Mouse (Mus musculus) lung, postnatal 0 days (tissue): Measurements from ENCODE around the gene Myh1. TPM values are rescaled to one million over a fixed set of nuclear protein-coding genes. Genes with fewer than 3 reads are reported as not detected.

Experiments used
- ATAC-seq: fragments of 200-750 bp; cut with Nextera tagmentation; 2 replicates; pipeline ENCODE4 v1.8.0; 2017; ENCODE audit warnings: moderate library complexity
- DNase-seq: peaks from one replicate; pipeline ENCODE4 v3.0.0-alpha.2; 2016; ENCODE audit warnings: low spot score
- H3K27ac ChIP-seq: fragments of 300-500 bp; sonication (generic); 2 replicates; pipeline ENCODE4 v1.5.1; 2014; ENCODE audit warnings: antibody characterized with exemption, mild to moderate bottlenecking, low read length, mixed read lengths
- H3K27me3 ChIP-seq: fragments of 300-500 bp; sonication (generic); replicated peaks from 2 replicates; pipeline ENCODE4 v1.6.1; 2014; ENCODE audit warnings: low read length, mixed read lengths; ENCODE audit not compliant: insufficient read depth
- H3K36me3 ChIP-seq: fragments of 300-500 bp; sonication (generic); 2 replicates; pipeline ENCODE4 v1.6.1; 2014; ENCODE audit warnings: low read length, mixed read lengths; ENCODE audit not compliant: insufficient read depth
- H3K4me1 ChIP-seq: fragments of 300-500 bp; sonication (generic); 2 replicates; pipeline ENCODE4 v1.6.1; 2014; ENCODE audit warnings: antibody characterized with exemption, low read depth, low read length, mixed read lengths; ENCODE audit not compliant: insufficient read depth
- H3K4me2 ChIP-seq: fragments of 300-500 bp; sonication (generic); replicated peaks from 2 replicates; pipeline ENCODE4 v1.6.1; 2014; ENCODE audit warnings: low read depth, mild to moderate bottlenecking, low read length, moderate library complexity, mixed read lengths
- H3K4me3 ChIP-seq: fragments of 300-500 bp; sonication (generic); 2 replicates; pipeline ENCODE4 v1.5.1; 2014; ENCODE audit warnings: low read depth, low read length
- H3K9ac ChIP-seq: fragments of 300-500 bp; sonication (generic); replicated peaks from 2 replicates; pipeline ENCODE4 v1.6.1; 2014; ENCODE audit warnings: low read depth, mild to moderate bottlenecking
- H3K9me3 ChIP-seq: fragments of 300-500 bp; sonication (generic); 2 replicates; pipeline ENCODE4 v1.6.1; 2016; ENCODE audit warnings: low read length, mixed read lengths
- CTCF ChIP-seq: IDR thresholded peaks from 2 replicates; pipeline ENCODE4 v1.5.1; 2016; ENCODE audit warnings: antibody characterized with exemption, mild to moderate bottlenecking
- EP300 ChIP-seq: IDR thresholded peaks from 2 replicates; pipeline ENCODE4 v1.6.1; 2016; ENCODE audit warnings: antibody characterized with exemption, mild to moderate bottlenecking, control low read depth
- WGBS: fragments of 180-500 bp; shearing (Covaris S2); extraction: QIAGEN DNeasy Blood & Tissue Kit; methylation state at CpG from one replicate; pipeline ENCODE4 v1.1.7; 2014; 5-methylcytosine and 5-hydroxymethylcytosine counted together
- polyA plus RNA-seq: library from polyadenylated mRNA; unstranded; fragments of >200 nt; fragmentation: Nextera tagmentation; extraction: Ambion mirVana; gene quantifications from 2 replicates; pipeline ENCODE4 v1.2.1, GENCODE M21; 2015

Gene Myh1
- polyA plus RNA-seq, 1 experiment from 2014 or later: not detected

- no peaks in the 10 kb centered on the region for H3K4me1 ChIP-seq
- no peak within 1 kb of the TSS for H3K4me2 ChIP-seq
- no peaks in the 10 kb centered on the region for H3K27me3 ChIP-seq
- no peak within 1 kb of the TSS for H3K9ac ChIP-seq
- no peaks in the 10 kb centered on the region for H3K36me3 ChIP-seq
- 75% methylated on average over 5 of the region's 5 CpGs for WGBS
- H3K9me3 ChIP-seq: no peaks in the 10 kb centered on the region
- DNase-seq: no peak
- no peak within 1 kb of the TSS for H3K27ac ChIP-seq
- no peak for ATAC-seq
- H3K4me3 ChIP-seq: no peak within 1 kb of the TSS
- no peak for TF ChIP-seq EP300
- TF ChIP-seq CTCF: no peak
Observed at GRCm38 (mm10) chr11:67237481-67238079, 37.7 kb downstream of the Myh1 start, which contains the start of gene Myh4. Myh4 (plus strand) TSS chr11:67238029.

GRCm38 (mm10) chr11:67241051-67241450, 41.2 kb downstream of the Myh1 start:
- H3K4me3 ChIP-seq: no peak overlapping the region
- TF ChIP-seq EP300: no peak
- no peak for TF ChIP-seq CTCF
- H3K9ac ChIP-seq: no peak overlapping the region
- no peaks in the 10 kb centered on the region for H3K36me3 ChIP-seq
- no peak overlapping the region for H3K27ac ChIP-seq
- ATAC-seq: no peak
- DNase-seq: no peak
- WGBS: 70% methylated on average over 6 of the region's 6 CpGs
- no peaks in the 10 kb centered on the region for H3K27me3 ChIP-seq
- no peaks in the 10 kb centered on the region for H3K9me3 ChIP-seq
- H3K4me2 ChIP-seq: no peak overlapping the region
- no peaks in the 10 kb centered on the region for H3K4me1 ChIP-seq

DNA sequence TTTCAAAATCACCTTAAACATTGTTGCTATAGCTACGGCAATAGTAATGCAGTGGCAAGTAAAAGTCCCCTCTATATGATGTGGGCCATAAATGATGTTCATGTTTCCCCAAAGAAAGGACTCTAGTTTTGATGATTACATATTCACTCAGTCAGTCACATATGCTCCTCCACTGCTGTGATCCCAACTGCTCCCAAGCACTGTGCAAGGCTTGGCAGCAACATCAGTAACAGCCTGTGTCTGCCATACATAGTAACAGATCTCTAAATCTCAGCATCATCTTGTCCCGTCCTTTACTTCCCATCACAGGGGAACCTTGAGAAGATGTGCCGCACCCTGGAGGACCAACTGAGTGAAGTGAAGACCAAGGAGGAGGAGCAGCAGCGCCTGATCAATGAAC, 53.8 kb downstream of the Myh1 start:
- DNase-seq (no peak), ATAC-seq (no peak)
- no peaks in the 10 kb centered on the region for H3K4me1 ChIP-seq
- 90% methylated on average over 4 of the region's 4 CpGs for WGBS
- no peaks in the 10 kb centered on the region for H3K9me3 ChIP-seq
- H3K36me3 ChIP-seq: no peaks in the 10 kb centered on the region
- H3K27me3 ChIP-seq: no peaks in the 10 kb centered on the region
- H3K4me3 ChIP-seq: no peak overlapping the region
- H3K4me2 ChIP-seq: no peak overlapping the region
- H3K9ac ChIP-seq: no peak overlapping the region
- no peak overlapping the region for H3K27ac ChIP-seq
- TF ChIP-seq CTCF (no peak), EP300 (no peak)

GRCm38 (mm10) chr11:67257048-67257447, 57.2 kb downstream of the Myh1 start:
- Histone ChIP-seq H3K4me2 (no peak overlapping the region), H3K36me3 (no peaks in the 10 kb centered on the region), H3K27ac (no peak overlapping the region), H3K4me1 (no peaks in the 10 kb centered on the region), H3K27me3 (no peaks in the 10 kb centered on the region), H3K9me3 (no peaks in the 10 kb centered on the region), H3K4me3 (no peak overlapping the region), H3K9ac (no peak overlapping the region)
- TF ChIP-seq CTCF (no peak), EP300 (no peak)
- ATAC-seq: no peak
- DNase-seq: no peak
- 74% methylated on average over 7 of the region's 7 CpGs for WGBS

DNA sequence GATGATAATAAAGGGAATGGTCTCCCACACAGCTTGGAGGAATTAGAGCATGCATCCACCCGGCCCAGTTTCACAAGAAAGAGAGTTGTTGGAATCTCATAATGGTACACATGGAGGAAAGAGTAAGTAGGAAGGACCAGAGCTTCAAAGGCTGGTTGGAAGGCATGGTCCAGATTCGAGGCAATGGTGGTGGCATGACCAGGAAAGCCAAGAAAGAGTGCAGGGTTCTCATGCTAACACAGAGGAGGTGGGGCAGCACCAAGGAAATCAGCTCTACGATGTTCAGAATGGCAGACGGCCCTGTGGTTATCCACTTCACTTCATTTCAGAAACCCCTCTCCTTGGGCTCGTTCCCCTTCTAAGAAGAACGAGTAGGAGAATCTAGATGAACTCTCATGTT, 61.1 kb downstream of the Myh1 start:
- ATAC-seq (no peak), DNase-seq (no peak)
- 78% methylated on average over 6 of the region's 6 CpGs for WGBS
- Histone ChIP-seq H3K9ac (no peak overlapping the region), H3K9me3 (no peaks in the 10 kb centered on the region), H3K4me1 (no peaks in the 10 kb centered on the region), H3K27me3 (no peaks in the 10 kb centered on the region), H3K4me2 (no peak overlapping the region), H3K36me3 (no peaks in the 10 kb centered on the region), H3K4me3 (no peak overlapping the region), H3K27ac (no peak overlapping the region)
- TF ChIP-seq EP300 (no peak), CTCF (no peak)

Other genes starting within 250 kb of the Myh1 start
- gene Tmem238l, start 243.4 kb upstream of the Myh1 start, polyA plus RNA-seq: not detected in 2 replicates
- gene Tmem220, start 174.9 kb upstream of the Myh1 start, polyA plus RNA-seq: 3.5 and 5.4 TPM in 2 replicates
- 29.3 and 36.4 TPM in 2 replicates for gene Adprm, start 147.5 kb upstream of the Myh1 start, polyA plus RNA-seq
- 9.3 and 9.7 TPM in 2 replicates for gene Sco1, start 147.4 kb upstream of the Myh1 start, polyA plus RNA-seq
- 0.07 and 0.12 TPM in 2 replicates for gene Myh3, start 121.8 kb upstream of the Myh1 start, polyA plus RNA-seq
- not detected in 2 replicates for gene Myh2, start 29.0 kb upstream of the Myh1 start, polyA plus RNA-seq
- gene Myh4, start 38.0 kb downstream of the Myh1 start, polyA plus RNA-seq: not detected in 2 replicates
- gene Myh8, start 77.1 kb downstream of the Myh1 start, polyA plus RNA-seq: 0.18 and 0.29 TPM in 2 replicates
- 0.29 and 0.38 TPM in 2 replicates for gene Myh13, start 121.6 kb downstream of the Myh1 start, polyA plus RNA-seq